Mouse (Mus musculus): Measurements from ENCODE around the gene Bbs9.

DNA sequence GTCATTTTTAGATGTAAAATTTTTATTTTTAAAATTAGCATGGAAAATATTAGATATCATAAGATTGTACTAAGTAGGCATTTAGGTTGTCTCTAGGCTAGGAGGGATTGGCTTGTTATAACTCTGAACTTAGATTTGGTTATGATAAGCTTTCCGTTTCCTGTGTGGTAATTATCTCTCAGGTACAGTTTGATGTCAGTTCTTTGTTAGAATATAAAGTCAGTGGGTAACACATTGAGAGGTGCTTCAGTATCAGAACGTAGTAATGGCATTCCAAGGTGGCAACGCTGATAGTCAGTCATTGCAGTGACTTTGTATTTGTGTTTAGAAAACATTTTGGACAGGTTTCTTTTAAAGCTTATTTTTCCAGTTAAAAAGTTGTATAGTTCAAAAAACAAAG lies 170.9 kb downstream of the Bbs9 start:
- TF ChIP-seq CTCF (IDR thresholded peaks at IDR 0.05), result no peak
- TF ChIP-seq EP300 (IDR thresholded peaks at IDR 0.05), result no peak
